Mouse (Mus musculus) urinary bladder, postnatal 36 days (tissue): ENCODE measurements around the gene Lrguk.

ENCODE experiments used
- DNase-seq, 2 experiments: peaks; one replicate each; pipeline ENCODE4 v3.0.0; 2022; ENCODE audit warnings: low spot score in 2 of 2, mixed read lengths in 1 of 2

Gene Lrguk

DNA sequence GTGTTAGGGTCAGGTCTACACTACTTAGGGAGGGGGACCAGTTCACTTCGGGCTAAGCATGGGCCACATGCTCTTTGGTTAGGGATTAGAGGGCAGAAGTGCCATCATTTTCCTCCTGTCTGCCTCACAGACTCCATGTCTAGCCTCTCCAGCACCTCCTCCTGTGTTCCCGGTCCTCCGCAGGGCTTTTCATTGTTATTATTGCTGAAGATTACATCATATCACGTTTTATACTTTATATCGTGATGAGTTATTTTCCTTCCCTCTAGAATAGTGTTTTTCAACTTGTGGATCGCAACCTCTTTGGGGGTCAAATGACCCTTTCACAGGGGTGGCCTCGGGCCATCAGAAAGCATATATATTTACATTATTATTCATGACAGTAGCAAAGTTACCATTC is 37.5 kb downstream of the Lrguk start:
- DNase-seq = no peak

DNA sequence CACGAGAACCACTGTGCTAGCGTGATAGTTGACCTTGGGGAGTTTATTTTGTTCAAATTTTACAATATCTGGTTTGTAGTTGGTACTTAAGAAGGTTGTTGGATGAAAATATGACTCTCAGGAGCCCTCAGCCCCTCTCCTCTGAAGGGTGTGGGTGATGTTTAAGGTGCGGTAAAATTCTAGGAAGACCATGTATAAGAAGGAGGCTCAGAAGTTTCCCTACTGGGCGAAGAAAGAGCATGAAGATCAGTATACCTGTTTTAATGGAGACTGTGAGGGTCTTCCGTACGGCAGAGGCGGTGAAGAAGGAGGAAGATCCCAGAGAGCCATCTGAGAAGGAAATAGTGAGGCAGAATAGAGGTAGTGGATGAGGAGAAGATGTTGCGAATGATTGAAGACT is 38.0 kb downstream of the Lrguk start:
- DNase-seq = no peak

DNA sequence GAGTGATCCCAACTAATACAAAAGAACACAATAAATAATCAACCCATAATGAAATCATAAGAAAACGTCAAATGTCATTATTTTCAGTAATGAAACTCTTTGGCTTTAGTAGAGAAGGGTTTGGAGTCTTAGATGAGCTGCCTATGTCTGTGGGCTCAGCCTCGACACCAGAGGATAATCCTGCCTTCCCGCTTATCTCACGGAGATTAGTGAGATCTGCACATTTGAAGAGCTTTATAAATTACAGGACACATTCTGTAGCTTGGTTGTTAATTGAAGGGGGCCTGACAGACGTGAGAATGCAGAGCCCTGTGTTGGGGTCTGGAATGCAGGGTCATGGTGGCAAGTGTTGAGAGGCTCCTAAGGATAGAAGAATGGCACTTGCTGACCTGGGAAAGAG is 42.7 kb downstream of the Lrguk start:
- no peak for DNase-seq

DNA sequence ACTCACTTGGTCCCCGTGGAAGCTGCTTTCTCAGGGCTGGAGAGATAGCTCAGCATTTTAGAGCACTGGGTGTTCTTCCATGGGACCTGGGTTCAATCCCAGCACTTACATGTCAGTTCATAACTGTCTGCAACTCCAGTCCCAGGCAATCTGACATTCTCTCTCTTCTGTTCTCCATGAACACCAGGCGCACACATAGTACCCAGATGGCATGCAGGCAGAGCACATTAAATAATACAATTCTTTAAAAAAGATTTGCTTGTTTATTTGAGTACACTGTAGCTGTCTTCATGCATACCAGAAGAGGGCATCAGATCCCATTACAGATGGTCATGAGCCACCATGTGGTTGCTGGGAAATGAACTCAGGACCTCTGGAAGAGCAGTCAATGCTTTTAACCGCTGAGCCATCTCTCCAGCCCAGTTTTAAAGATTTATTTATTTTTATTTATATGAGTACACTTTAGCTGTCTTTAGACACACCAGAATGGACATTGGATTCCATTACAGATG is 44.7 kb downstream of the Lrguk start:
- DNase-seq = no peak

DNA sequence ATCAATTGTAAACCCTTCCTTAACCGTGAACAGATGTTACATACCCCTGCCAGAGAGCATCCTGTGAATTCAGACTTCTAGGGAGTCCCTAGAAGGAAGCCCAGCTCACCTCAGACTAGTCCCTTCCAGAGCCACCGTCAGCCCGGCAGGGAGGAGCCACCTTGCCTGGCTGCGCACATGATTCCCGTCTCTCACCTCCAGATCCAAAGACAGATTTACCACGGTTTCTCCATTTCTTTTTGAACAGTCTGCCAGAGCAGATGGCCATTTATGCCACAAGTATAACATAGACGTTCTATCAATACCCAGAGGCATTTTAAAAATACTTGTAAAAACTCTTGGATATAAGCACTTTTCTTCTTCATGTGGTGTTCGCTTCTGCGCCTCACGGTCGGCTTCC is 46.3 kb downstream of the Lrguk start:
- no peak for DNase-seq

DNA sequence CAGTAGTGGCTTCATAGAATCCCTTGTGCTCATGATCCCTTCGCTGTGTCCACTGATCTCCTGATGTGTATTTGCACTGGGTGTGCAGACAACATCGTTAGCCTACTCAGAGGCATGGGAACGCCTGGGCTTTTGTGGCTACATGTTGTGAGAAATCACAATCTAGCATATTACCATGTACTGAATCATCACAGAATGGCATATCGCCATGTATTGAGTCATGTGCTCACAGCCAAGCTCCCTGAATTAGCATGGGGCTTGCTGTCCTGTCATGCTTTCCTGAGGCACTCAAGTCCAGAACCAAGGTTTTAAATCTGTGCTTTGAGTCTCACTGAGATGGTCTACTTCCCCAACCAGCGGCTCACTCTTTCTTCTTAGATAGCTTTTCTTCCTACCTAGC is 54.2 kb downstream of the Lrguk start:
- DNase-seq = no peak

DNA sequence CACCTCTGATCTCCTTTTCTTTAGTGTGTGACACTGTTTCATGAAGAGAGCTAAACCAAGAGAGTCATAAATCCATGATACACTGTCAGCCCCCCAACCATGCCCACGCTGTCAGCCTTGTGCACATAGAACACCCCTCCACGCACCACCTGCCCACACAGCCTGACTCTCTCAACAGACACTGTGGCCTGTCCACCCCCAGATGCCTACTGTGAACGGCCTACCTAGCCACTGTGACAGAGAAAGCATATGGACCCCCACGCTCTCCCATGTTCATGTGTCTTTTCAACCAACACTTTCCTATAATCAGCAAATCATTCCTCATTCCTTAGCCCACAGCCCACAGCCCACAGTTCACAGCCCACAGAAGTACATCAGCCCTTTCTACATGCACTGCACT is 58.5 kb downstream of the Lrguk start:
- DNase-seq = no peak

DNA sequence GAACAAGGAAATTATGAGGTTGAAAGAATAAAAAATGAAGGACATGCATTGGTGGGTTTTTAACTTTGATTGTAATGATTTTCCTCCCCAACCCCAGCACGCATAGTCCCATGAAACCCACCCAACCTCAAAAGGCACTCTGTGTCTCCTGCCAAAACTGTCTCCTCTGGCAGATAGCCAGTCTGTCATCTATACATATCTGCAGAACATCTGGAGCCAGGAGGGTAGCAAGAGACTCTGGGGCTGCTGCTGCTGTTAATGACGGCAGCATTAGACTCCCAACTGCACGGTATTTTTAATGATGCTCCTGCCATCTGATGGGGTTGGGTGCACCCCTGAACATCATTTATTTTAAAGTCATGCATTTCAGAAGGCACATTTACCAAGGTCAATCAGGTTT is 59.7 kb downstream of the Lrguk start:
- no peak for DNase-seq

DNA sequence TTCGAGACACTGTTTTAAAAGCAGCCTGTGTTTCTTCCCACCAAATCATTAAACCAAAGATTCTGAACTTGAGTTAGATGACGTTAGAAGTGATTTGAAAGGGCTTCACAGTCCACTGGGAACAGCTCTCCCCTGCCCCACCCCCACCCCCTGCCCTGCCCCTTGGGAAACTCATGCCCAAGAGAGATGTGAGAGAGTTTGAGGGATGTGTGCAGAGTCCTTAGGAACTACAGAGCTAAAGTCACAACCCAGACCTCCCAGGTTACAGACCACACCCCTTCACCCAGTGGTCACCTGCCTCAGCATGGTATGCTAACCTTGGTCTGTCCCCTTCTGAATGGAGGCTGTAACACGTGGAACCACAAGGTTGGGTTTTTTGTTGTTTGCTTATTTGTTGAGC is 62.3 kb downstream of the Lrguk start:
- no peak for DNase-seq

DNA sequence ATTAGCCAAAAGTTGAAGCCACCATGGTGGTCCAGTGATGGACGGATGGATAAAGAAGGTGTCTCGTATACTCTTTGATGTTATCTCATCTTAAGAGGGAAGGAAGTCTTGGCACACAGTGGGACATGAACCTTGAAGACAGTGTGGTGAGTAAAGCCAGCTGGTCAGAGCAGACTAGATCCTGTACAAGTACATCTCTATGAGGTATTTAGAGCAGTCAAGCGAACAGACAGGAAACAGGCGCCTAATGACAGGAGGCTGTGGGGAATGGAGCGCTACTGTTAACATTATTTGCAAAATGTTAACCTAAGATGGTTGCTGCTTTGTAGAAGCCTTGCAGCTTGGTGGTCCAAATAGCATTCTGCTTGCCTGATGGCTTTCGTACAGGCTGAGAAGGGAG is 67.0 kb downstream of the Lrguk start:
- no peak for DNase-seq

DNA sequence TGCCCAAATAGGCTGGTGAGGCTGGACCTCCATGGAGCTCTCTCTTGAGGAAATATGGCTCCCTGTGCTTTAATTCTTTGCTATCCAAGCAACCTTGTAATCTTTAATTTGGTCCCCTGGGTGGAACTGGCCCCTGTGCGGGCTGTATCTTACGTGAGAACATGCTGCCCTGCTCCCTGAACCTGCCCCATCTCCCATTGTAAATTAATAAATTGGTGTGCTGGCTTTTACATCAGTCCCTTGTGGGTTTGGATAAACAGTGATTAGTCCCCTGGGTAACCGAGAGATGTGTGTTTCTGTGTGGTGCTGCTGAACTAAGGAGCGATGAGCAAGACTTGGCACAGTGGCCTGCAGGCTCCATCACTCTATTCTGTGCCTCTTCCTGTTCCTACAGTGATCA is 67.7 kb downstream of the Lrguk start:
- no peak for DNase-seq

DNA sequence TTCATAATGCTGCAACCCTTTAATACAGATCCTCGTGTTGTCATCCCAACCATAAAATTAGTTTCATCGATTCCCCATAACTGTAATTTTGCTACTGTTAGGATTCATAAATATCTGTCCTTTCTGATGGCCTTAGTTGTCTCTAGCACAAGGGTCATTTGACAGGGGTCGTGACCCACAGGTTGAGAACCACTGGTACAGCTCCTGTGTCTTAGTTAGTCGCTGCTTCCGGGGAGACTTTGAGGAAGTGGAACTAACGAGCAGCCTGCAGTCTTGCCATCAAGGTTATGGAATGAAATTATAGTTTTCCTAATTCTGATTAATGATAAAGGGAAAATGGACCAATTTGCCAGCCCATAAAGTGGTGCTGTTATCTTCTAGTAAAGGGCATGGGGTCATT is 70.5 kb downstream of the Lrguk start:
- DNase-seq = no peak

DNA sequence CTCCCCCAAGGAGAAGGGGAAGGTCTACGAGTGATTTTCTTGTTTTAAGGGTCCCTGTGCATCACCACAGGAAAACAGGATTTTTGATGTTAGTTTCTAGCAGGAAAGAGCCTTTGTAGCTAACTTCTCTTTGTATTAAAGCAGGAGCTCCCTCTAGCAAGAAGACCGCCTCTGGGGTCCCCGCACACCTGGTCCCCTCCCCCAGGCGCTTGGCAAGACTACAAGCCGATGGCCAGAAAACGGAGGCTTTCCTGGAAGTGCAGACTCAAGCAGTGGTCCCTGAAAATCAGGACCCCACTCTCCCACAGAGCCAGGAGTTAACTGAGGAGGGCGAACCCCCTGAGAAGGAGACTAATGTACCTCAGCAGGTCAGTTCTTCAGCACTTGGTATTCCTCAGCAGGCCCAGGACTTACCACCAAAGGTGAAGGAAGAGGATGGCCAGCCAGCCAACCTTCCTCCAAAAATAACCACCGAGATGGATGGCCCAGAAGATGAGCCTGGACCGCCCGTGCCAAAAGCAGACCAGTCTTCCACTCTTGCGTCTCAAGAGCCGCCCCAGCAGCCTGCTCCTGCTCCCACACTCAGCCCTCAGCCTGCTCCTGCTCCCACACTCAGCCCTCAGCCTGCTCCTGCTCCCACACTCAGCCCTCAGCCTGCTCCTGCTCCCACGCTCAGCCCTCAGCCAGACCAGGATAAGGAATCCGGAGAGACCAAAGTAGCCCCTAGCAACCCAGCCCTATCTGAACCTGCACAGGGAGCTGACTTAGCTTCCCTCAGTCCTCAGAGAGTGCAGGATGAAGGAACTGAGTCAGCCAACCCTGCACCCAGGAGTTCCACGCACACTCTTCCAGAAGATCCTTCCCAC is 72.5 kb downstream of the Lrguk start:
- no peak for DNase-seq

DNA sequence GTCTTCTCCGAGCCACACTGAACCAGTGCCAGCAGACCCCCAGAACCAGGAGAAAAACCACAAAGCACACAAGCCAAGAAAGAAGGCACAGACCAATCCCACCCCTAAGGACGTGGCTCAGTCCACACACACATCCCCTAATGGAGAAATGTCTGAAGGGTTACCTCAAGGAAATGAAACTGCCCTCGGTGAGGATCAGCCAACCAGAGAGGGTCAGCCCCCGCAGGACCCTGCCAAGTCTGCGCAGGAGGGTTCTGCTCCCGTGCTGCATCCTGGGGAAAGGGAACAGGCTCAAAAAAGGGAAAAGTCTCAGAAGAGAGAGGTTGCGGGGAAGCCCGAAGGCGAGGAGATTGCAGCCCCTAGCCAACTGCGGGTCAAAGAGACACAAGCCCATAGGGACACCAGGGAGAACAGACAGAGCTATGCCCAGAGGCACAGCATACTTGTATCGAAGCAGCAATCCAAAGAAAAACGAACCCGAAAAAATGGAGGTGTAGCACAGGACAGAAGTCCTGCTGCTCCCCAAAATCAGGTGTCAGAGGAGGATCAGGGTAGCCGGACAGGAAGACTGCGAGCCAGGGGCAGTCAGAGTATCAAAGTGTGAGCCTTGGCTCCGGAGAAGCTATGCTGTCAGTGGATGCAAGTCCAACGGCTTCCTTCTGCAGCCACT is 74.1 kb downstream of the Lrguk start:
- no peak for DNase-seq

DNA sequence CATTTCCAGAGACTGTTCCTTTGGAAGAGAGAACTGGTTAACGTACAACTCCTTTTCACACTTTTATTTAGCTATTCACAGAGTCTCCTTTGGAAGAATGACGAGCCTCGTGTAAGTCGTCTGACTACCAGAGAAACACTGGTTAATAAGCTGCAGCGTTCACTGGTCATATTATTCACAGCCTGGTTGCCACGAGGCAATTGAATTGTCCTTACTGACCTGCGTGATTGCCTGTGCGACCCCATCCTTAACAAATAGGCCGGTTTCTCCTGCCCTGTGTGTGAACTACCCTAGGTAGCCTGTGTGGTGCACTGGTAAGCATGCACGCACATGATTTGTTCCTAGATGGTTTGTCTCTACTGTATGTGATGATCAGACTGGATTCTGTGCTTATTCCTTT is 81.3 kb downstream of the Lrguk start:
- DNase-seq = no peak

DNA sequence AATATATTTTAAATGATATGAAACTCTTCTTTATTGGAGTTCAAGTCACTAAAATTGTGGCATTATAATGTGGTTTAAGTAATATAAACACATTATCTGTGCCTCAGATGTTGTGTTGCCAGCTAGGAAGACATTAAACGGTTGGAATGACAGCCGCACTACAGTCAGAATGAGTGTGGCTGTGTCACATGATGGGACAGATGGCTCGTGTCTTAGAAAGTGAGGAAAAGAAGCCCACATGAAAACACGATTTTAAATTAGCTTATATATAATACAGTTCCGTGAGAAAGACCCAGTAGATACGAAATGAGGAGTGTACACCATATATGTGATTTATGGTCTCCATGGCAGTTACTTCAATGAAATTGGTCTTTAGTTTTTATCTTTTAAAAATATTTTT is 82.2 kb downstream of the Lrguk start:
- no peak for DNase-seq

DNA sequence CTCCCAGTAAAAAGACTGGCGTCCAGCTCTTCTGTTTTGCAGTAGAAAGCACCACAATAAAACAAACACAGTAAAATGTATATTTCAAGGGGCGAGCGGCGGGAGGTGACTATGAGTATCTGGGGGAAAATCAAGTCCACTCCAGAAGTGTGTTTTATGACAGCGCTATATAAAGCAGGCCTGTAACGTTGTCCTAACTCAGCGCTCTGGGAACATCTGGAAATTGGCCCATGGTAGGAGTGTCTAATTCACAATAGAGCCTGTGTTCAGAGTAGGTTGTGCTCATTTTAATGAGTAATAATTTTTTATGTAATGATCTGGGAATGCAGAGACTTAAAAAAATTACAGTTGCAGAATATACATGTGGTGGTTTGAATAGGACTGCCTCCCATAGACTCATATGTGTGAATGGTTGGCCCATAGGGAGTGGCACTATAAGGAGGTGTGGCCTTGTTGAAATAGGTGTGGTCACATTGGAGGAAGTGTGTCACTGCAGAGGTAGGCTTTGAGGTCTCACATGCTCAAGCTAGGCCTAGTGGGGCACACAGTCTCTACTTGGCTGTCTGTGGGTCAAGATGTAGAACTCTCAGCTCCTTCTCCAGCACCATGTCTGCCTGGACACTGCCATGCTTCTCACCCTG is 87.7 kb downstream of the Lrguk start:
- DNase-seq = no peak

DNA sequence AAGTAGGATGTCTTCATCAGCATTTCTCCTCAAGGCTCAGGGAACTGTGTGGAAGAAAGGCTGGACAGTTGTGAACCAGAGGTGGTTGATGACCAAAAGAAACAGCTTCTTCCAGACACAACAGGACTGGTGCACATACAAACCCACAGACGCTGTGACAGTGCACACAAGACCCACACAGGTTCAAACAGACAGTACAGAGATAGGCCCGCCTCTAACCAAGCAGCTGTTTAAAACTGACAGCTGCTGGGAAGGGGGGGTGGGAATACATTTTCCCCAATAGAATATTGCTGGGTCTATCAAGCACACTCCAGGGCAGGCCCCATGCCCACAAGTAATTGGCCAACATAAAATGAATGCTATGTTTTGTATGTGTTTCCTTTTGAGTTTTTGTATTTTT is 95.2 kb downstream of the Lrguk start:
- no peak for DNase-seq

DNA sequence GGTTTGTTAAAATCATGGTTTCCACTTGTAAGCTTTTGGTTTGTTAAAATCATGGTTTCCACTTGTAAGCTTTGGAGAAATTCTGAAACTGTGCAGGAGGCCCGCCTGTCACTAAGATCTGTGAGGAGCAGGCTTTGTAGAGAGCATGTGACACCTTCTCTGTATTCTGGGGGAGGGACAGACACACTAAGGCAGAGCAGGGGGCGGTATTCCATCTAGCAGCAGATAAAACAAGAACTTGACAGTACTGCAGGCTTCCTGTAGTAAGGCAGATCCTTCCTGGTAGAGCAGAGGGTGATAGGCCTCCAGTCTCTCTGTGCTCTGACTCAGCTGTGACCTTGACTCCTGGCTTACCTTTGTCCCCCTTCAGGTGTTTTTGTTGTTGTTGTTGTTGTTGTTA is 100.0 kb downstream of the Lrguk start:
- DNase-seq = no peak

DNA sequence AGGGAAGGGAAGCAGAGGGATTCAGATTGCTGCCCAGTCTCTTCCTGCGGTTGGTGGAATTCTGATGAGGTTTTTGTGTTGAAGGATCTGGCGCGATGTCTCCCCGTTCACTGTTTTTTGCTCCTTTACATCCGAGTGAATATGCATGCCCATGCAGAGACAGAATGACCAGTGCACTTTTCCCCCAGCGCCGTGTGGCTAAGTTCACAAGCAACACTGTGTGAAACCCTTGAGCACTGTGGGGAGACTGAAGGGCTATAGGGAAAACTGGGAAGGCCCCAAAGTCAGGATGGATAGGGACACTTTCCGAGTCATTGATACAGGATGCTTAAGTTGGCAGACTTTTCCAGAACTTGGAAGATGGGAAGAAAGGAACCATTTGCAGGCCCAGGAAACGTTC is 103.1 kb downstream of the Lrguk start:
- no peak for DNase-seq

DNA sequence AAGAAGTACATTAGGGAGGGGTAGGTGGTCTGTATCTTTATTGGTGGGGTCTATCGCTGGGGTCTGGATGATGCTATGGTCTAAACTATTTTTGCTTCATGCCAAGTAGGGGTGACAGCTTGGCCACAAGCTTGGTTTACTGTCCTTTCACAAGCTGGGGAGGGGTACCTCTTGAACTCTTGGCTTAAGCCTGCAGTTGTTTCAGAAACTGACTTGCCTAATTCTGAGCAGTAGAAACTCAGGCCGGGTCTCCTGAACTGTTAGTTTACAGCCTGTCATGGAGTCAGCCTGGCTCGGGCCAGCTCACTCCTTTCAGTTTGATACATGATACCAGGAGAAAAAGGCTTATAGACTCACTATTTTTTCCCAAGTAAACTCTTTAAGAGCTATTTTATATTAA is 109.1 kb downstream of the Lrguk start:
- DNase-seq = no peak

DNA sequence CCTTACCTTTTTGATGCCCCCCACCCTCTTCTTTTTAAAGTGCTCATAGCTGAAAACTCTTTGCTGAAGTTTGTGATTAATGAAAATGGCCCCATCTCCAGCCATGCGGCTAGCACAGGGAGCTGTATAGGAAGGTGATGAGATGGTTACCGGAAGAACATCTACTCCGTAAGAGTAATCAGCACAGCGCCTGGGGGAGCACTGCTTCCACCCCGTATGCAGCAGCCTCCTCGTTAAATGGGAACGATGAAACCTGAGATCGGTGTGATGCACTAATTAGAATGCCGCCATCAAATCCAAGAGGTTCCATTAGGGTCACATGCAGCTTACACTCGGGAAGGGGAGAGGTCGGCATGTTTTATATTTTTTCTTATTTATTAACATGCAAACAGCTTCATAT is 113.7 kb downstream of the Lrguk start:
- DNase-seq = no peak

DNA sequence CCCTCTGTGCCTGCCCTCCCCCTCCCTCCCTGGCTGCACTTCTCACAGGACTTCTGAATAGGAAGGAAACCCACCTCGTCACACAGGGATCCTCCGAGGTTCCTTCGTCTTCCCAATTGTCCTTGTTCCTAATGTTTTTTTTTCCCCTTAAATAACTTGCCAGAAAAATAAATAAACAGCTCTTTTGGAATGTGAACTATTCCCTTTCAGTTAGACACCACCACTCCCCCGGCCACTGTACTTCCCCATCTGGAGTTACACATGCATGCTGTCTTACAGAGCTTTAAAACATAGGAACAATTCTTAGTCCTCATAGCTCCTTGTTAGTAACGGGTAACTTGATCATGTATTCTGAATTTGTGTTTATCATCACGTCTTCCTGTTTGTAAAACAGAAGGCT is 116.8 kb downstream of the Lrguk start:
- no peak for DNase-seq
